Mouse (Mus musculus) cerebellum, postnatal 4 days (tissue): Measurements from ENCODE around the gene Serinc5.
"Not testable (repeated sequence)": the region's sequence is repeated elsewhere in the genome, so short reads cannot be mapped to it uniquely, and the experiment has no call there.

Experiments used
- DNase-seq, 2 experiments: peaks; one replicate each; pipeline ENCODE4 v3.0.0; 2022; ENCODE audit warnings: low spot score in 2 of 2, mixed read lengths in 1 of 2

The Serinc5 gene

GRCm38 (mm10) chr13:92610311-92611221 is at the start of gene Serinc5:
Gene Serinc5, plus strand, starts transcription at chr13:92611091.
- DNase-seq: peak; percentile 94 to 98

- no peak for DNase-seq
Observed at GRCm38 (mm10) chr13:92576072-92576471, 34.8 kb upstream of the Serinc5 start, which contains the start of gene Spz1. Gene Spz1, minus strand, starts transcription at chr13:92576172.

GRCm38 (mm10) chr13:92576688-92577087 is 34.2 kb upstream of the Serinc5 start:
- DNase-seq: no peak

- DNase-seq: no peak
Observed at GRCm38 (mm10) chr13:92578210-92578609, 32.7 kb upstream of the Serinc5 start.

- peak in 1 of 2 experiments; percentile 63 for DNase-seq
Observed at GRCm38 (mm10) chr13:92580220-92581043, 30.5 kb upstream of the Serinc5 start.

GRCm38 (mm10) chr13:92584094-92584717 is 26.7 kb upstream of the Serinc5 start:
- DNase-seq: no peak

GRCm38 (mm10) chr13:92588704-92589103 is 22.2 kb upstream of the Serinc5 start:
- DNase-seq: no peak

GRCm38 (mm10) chr13:92589255-92589654 is 21.6 kb upstream of the Serinc5 start:
- DNase-seq: no peak

- no peak for DNase-seq
Observed at GRCm38 (mm10) chr13:92591225-92591624, 19.7 kb upstream of the Serinc5 start.

- DNase-seq: no peak
Observed at GRCm38 (mm10) chr13:92592268-92592785, 18.6 kb upstream of the Serinc5 start.

GRCm38 (mm10) chr13:92592786-92593635 is 17.9 kb upstream of the Serinc5 start:
- DNase-seq: peak in 1 of 2 experiments; percentile 10

GRCm38 (mm10) chr13:92593731-92594396 is 17.0 kb upstream of the Serinc5 start:
- DNase-seq: no peak

GRCm38 (mm10) chr13:92594481-92594880 is 16.4 kb upstream of the Serinc5 start:
- no peak for DNase-seq

GRCm38 (mm10) chr13:92594907-92595306 is 16.0 kb upstream of the Serinc5 start:
- no peak for DNase-seq

- DNase-seq: no peak
Observed at GRCm38 (mm10) chr13:92595424-92595823, 15.5 kb upstream of the Serinc5 start.

GRCm38 (mm10) chr13:92605306-92605705 is 5.6 kb upstream of the Serinc5 start:
- not testable (repeated sequence) for DNase-seq

GRCm38 (mm10) chr13:92609486-92610310 is 1.2 kb upstream of the Serinc5 start:
- no peak for DNase-seq

GRCm38 (mm10) chr13:92611254-92611784 is 428 bp downstream of the Serinc5 start:
- no peak for DNase-seq

GRCm38 (mm10) chr13:92611917-92612316 is 1.0 kb downstream of the Serinc5 start:
- DNase-seq: no peak
